Comparison of ENCODE assay signal across 8 mouse cellular contexts in genomic region chr5:22745529-22745884, GRCm38 (mm10). TPM values are rescaled to one million over a fixed set of nuclear protein-coding genes. Genes with fewer than 3 reads are reported as not detected.
DNase-seq lines count a peak whose midpoint lies in the region; ATAC-seq and TF ChIP-seq lines count a peak whose summit lies in the region.
"Had no signal": no experiment of that assay in that cellular context is flagged by ENCODE, and none has a peak within 500 bp of the region (broad histone marks: within the 10 kb centered on the region; RNA-seq: fewer than 3 reads in every experiment).

No protein-coding gene starts in this region.

- no peak for DNase-seq in lung, postnatal 25 days (ENCODE audit: low spot score)
- DNase-seq in limb, embryonic 14.5 days (ENCODE audit: low spot score), result no peak
- no peak for DNase-seq in right cerebral cortex, adult 18-20 months
- no peak for DNase-seq in yolk sac, embryonic 10.5 days (ENCODE audit: low spot score)

- H3K27me3 ChIP-seq in lung, embryonic 15.5 days, result peaks cover 49% of the 10 kb centered on the region
- H3K27me3 ChIP-seq in forebrain, embryonic 15.5 days, result peaks cover 18% of the 10 kb centered on the region; the same call in 1 of the 2 replicates
- peaks cover 34% of the 10 kb centered on the region for H3K27me3 ChIP-seq in limb, embryonic 14.5 days (ENCODE audit: control insufficient read depth, insufficient read depth, low read length)
- H3K27me3 ChIP-seq in stomach, embryonic 16.5 days (ENCODE audit: control insufficient read depth, insufficient read depth, low read length), result peaks cover 23% of the 10 kb centered on the region

- TF ChIP-seq POLR2A in limb, embryonic 14.5 days (IDR thresholded peaks at IDR 0.05; ENCODE audit: borderline replicate concordance, extremely low read depth, insufficient read depth, insufficient read length), result no peak

- under 1% methylated on average over 10 of the region's 10 CpGs for WGBS in lung, embryonic 15.5 days
- WGBS in forebrain, embryonic 15.5 days, result 2% methylated on average over 10 of the region's 10 CpGs
- WGBS in limb, embryonic 14.5 days, result 3% methylated on average over 10 of the region's 10 CpGs
- WGBS in stomach, embryonic 16.5 days, result 3% methylated on average over 10 of the region's 10 CpGs

- H3K27ac ChIP-seq in lung, embryonic 15.5 days, result no peak overlapping the region
- H3K27ac ChIP-seq in forebrain, embryonic 15.5 days (replicated peaks), result no peak overlapping the region
- H3K27ac ChIP-seq in limb, embryonic 14.5 days (replicated peaks; ENCODE audit: low read depth, low read length), result no peak overlapping the region
- H3K27ac ChIP-seq in stomach, embryonic 16.5 days (ENCODE audit: low read length), result no peak overlapping the region

- no peaks in the 10 kb centered on the region for H3K36me3 ChIP-seq in lung, embryonic 15.5 days
- H3K36me3 ChIP-seq in forebrain, embryonic 15.5 days, result no peaks in the 10 kb centered on the region
- H3K36me3 ChIP-seq in limb, embryonic 14.5 days (ENCODE audit: control insufficient read depth, insufficient read depth, low read length), result no peaks in the 10 kb centered on the region
- no peaks in the 10 kb centered on the region for H3K36me3 ChIP-seq in stomach, embryonic 16.5 days (ENCODE audit: control insufficient read depth, insufficient read depth, low read length)

- no peak overlapping the region for H3K9ac ChIP-seq in lung, embryonic 15.5 days
- peak overlapping the region; percentile 73 for H3K9ac ChIP-seq in forebrain, embryonic 15.5 days (replicated peaks)
- peak overlapping the region; percentile 45 for H3K9ac ChIP-seq in limb, embryonic 14.5 days (ENCODE audit: low read depth, low read length, severe bottlenecking)
- no peak overlapping the region for H3K9ac ChIP-seq in stomach, embryonic 16.5 days (ENCODE audit: low read length)

- H3K9me3 ChIP-seq in lung, embryonic 15.5 days, result no peaks in the 10 kb centered on the region
- H3K9me3 ChIP-seq in forebrain, embryonic 15.5 days, result no peaks in the 10 kb centered on the region
- H3K9me3 ChIP-seq in limb, embryonic 14.5 days (ENCODE audit: control insufficient read depth, low read length), result no peaks in the 10 kb centered on the region
- H3K9me3 ChIP-seq in stomach, embryonic 16.5 days (replicated peaks; ENCODE audit: control insufficient read depth, low read length), result no peaks in the 10 kb centered on the region

- ATAC-seq in lung, embryonic 15.5 days (ENCODE audit: borderline replicate concordance, extremely low read depth, low FRiP score, low TSS enrichment), result no peak
- ATAC-seq in forebrain, embryonic 15.5 days (replicated peaks), result no peak
- ATAC-seq in limb, embryonic 14.5 days (ENCODE audit: low FRiP score, low read depth), result no peak
- no peak for ATAC-seq in stomach, embryonic 16.5 days (ENCODE audit: insufficient read depth, low FRiP score)

- H3K4me2 ChIP-seq in lung, embryonic 15.5 days, result peak overlapping the region; percentile 93
- peak overlapping the region; percentile 95 for H3K4me2 ChIP-seq in forebrain, embryonic 15.5 days (replicated peaks)
- peak overlapping the region; percentile 96 for H3K4me2 ChIP-seq in limb, embryonic 14.5 days (replicated peaks; ENCODE audit: low read depth, low read length, severe bottlenecking)
- peak overlapping the region; percentile 90 for H3K4me2 ChIP-seq in stomach, embryonic 16.5 days (ENCODE audit: low read depth, low read length)

- H3K4me3 ChIP-seq in lung, embryonic 15.5 days, result peak overlapping the region; percentile 47
- H3K4me3 ChIP-seq in forebrain, embryonic 15.5 days, result peak overlapping the region; percentile 59
- peak overlapping the region; percentile 56 for H3K4me3 ChIP-seq in limb, embryonic 14.5 days (replicated peaks; ENCODE audit: low read length)
- H3K4me3 ChIP-seq in stomach, embryonic 16.5 days (replicated peaks; ENCODE audit: low read length), result peak overlapping the region; percentile 54
- H3K4me3 ChIP-seq: myocyte had no signal

- peaks cover 13% of the 10 kb centered on the region for H3K4me1 ChIP-seq in lung, embryonic 15.5 days
- peaks cover 15% of the 10 kb centered on the region for H3K4me1 ChIP-seq in forebrain, embryonic 15.5 days
- H3K4me1 ChIP-seq in limb, embryonic 14.5 days (ENCODE audit: control insufficient read depth, insufficient read depth, low read length), result 0 out of 2 replicates have a peak, but pooled peaks cover 3% of the 10 kb centered on the region
- H3K4me1 ChIP-seq in stomach, embryonic 16.5 days (ENCODE audit: control insufficient read depth, insufficient read depth, low read length), result peaks cover 8% of the 10 kb centered on the region; the same call in 1 of the 2 replicates

RNA-seq across cellular contexts. Expression of gene Lhfpl3, which starts 0.4 kb away (rescaled TPM):
- 0.07 TPM in 1 of 2 replicates, not detected in the other for polyA plus RNA-seq in lung, embryonic 15.5 days (2015; fragmentation: Nextera tagmentation; extraction: Ambion mirVana)
- polyA plus RNA-seq in forebrain, embryonic 15.5 days (2015; fragmentation: Nextera tagmentation; extraction: Ambion mirVana), result 11.1 and 11.5 TPM in 2 replicates
- polyA plus RNA-seq in limb, embryonic 14.5 days (2012; rRNA removed), result 0.82 and 0.85 TPM in 2 replicates
- 0.72 and 0.75 TPM in 2 replicates for polyA plus RNA-seq in limb, embryonic 14.5 days (2014; fragmentation: Nextera tagmentation; extraction: Ambion mirVana)
- polyA plus RNA-seq in stomach, embryonic 16.5 days (2015; fragmentation: Nextera tagmentation; extraction: Ambion mirVana), result 0.20 and 0.22 TPM in 2 replicates

Comparison
In these comparisons a context has a peak if more than half of its experiments do, and no peak if none do; other contexts are left out.
1. H3K9ac ChIP-seq: peak in forebrain, embryonic 15.5 days (single experiment) and limb, embryonic 14.5 days (single experiment); none in lung, embryonic 15.5 days (single experiment) and stomach, embryonic 16.5 days (single experiment).
2. Peak in every context shown above with its lines, with median percentiles within 50 percentile points of each other: H3K4me2 ChIP-seq and H3K4me3 ChIP-seq.